Mouse (Mus musculus) brain, embryonic 14.5 days (tissue): Measurements from ENCODE around the gene Phlda2.

Experiments used
- CTCF ChIP-seq: fragments of 200-500 bp; IDR thresholded peaks from 2 replicates; pipeline ENCODE4 v1.5.1; 2012; ENCODE audit warnings: inconsistent platforms, mild to moderate bottlenecking, moderate library complexity, borderline replicate concordance; ENCODE audit not compliant: insufficient read depth, insufficient read length; ENCODE audit errors: extremely low read depth
- POLR2A ChIP-seq: fragments of 200-500 bp; IDR thresholded peaks from 2 replicates; pipeline ENCODE4 v1.6.1; 2012; ENCODE audit warnings: mild to moderate bottlenecking, inconsistent platforms, borderline replicate concordance; ENCODE audit not compliant: poor library complexity, insufficient read depth, insufficient read length, severe bottlenecking; ENCODE audit errors: extremely low read depth

- TF ChIP-seq CTCF, result no peak
- no peak for TF ChIP-seq POLR2A
Measured at GRCm38 (mm10) chr7:143458963-143459331, 44.0 kb downstream of the Phlda2 start.
